Mouse (Mus musculus): ENCODE measurements at regions not wholly inside any gene's neighbourhood (a gene's known extent, or its start where the extent isn't known, plus 50 kb on each side); places are given as distances from the start of the nearest gene placed in this dataset.

DNA sequence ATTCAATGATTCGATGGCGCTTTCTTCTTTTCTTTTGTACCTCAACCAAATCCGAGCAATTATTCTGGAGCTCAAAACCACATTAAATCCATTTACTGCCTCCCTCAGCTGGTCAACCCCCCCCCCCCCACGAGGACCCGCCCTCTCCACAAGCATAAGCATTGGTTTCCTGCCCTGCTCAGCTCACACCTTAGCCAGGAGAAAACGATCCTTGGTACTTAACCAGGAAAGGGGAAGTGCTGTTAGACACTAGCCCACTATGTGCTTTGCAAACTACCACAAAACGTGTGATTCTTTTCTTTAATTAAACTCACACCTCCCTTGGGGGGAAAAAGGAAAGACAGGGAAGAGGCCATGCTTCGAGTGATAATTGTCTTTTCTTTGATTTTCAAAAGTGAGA is 169.8 kb downstream of the Arrdc4 start:
- DNase-seq: no peak

DNA sequence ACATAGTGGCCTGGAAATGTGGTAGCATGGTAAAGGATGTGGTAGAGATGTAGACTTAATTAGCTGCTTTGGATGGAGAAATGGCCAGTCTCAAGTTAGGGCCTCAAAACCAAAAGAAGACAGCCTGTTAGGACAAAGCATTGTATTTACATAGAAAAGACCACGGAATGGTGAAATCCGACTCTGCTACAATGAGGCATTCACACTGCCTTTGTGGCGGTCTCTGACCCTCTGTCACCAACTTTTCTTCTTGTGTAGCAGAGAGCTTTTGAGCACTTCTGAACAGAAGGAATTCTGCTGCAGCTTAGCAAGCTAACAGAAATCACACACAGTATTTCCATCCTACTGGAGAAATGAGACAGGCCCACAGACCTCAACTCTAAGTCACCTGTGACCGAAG is 177.7 kb downstream of the Arrdc4 start:
- DNase-seq: no peak

DNA sequence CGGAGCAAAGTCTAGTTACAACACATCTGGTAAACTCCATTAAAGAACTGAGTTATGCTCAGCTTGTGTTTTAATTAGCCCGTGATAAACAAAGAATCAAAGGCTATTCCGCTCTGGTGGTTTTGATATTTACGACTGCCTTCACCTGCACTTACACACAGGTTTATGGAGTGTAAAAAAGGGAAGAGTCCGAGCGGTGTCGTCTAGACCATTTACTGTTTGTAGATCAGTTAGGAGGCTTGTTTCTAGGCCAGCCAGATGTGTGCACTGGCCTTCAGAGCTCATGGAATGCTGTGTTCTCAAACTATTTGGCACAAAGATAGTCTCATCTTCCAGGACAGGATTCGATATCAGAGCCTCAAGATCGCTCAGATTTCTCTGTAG is 180.9 kb downstream of the Arrdc4 start:
- DNase-seq: no peak

DNA sequence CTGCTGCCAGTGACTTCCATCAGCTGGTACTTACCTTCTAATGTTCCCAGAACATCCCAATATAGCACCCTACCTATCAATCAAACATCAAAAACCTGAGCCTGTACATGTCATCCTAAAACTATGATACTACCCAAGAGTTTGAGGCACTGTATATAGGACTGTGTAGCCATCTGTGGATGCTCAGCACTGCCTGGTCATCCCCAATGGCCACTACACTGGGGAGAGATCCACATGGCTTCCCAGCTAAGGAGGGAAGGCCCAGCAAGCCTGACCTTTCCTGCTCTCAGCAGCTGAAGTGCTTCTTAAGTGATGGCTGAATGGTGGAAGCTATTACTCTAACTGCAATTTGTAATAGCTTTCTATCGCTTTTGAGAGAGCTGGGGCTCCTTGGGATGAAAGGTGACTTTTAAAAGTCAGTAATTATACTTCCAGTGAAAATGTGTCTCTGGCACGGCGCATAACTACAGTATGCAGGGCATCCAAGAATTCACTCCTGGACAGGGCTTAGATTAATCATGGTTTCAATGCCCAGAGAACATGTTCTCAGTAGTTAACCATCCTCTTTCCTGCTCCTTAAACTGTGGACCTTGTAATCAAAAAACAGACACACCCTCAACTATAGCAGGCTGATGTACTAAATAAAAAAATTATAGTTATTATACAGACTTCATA is 181.5 kb downstream of the Arrdc4 start:
- no peak for DNase-seq

DNA sequence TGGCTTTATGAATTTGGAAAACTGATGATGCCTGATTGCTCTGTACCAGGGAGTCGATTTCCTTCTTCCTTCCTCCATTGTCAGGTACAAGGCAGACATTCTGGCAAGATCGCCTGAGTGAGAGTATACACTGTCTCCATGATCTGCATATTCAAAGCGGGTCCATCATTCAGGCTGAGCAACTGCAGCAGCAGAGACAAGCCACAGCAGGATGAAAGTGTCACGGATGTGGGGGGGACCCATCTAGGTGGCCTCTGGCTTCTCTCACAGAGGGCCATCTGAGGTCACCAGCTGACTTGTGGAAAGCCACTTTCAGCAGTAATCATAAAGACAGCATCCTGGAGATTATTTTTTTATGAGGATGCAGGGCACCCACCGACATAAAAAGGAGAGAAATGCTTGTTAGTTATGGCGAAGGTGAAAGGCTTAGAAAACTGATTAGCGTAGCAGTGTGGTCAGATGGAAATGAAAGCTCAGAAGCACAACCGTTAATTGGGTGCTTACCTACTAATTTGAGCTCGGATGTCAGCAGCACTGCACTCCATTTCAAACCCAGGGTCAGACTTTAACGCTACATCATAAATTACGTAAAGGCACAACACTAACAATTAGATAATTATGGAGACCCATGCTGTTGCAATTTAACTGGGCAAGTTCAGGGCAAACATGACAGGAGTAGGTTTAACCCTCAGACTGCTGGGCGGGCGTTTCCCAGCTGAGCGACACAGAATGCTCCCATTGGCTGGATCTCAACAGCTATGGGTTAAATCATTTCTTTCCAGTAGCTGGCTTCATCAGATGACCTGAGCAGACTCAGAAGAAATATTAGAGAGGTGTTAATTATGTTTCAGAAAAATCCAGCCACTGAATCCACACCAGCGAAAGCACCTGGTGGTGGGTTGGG is 189.3 kb downstream of the Arrdc4 start:
- no peak for DNase-seq

DNA sequence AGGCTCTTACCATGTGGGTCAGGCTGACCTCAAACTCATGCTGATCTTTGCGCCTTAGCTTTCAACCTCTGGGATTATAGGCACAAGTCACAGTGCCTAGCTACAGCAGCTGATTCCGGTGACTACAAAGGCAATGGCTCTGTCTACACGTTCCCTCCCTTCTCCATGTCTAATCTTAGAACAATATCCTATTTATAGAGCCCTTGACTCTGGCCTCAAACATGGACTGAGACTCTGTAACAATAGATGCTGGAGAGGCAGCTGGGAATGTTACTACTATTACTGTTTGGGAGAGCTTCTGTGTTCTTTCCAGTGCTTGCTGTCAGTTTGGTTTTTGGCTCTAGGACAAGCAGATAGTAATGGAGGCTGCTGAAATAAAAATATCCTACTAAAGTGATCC is 198.7 kb downstream of the Arrdc4 start:
- DNase-seq: no peak

DNA sequence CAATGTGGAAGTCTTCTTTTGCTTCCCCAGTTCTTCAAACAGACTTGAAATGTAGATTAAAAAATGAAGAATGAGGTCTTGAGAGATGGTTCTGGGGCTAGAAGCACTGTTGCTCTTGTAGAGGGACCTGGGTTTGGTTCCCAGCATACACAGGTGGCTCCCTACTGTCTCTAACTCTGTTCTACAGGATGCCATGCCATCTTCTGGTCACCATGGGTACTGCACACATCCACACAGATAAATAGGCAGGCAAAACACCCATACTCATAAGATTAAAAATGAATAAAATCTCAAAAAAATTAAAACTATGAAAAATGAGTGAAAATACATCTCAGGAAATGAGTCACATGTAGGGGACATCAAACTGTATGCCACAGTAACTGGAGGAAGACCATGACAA is 200.9 kb downstream of the Arrdc4 start:
- no peak for DNase-seq

DNA sequence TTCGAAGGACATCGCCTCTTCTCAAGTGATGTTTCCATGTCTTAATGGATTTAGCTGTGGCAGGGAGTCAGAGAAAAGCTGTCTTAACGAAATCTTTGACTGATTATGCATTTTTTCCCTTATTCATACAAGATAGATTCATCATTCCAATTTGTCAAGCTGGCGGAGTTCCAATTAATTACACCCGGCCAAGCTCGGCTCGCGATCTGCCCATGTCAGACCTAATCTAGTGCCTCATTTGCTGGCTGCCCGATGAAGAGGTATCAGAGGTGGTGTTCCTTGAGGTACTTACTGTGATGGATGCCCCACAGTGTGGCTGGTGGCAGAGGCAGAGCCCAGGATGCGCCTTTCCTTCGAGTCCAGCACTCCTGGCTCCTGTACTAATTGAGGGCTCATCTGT is 204.9 kb downstream of the Arrdc4 start:
- DNase-seq: no peak

DNA sequence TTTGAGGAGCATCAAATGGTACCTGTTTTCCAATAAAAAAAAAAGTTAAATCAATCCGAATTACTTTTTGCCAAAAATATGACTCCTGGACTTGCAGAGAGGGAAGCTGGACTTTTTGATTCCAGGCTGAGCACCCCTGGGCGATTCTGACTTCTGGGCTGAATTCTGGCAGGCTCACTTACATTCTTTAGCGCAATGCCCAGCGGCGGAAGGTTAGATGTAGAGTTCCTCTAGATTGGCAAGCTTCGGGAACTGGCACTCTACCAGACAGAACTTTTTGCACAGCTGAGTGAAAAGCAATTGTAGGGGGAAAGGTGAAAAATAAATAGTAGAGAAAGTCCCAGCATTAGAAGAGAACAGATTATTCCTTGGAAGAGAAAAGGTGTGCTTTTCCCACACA is 235.5 kb downstream of the Fam169b start:
- DNase-seq: no peak

DNA sequence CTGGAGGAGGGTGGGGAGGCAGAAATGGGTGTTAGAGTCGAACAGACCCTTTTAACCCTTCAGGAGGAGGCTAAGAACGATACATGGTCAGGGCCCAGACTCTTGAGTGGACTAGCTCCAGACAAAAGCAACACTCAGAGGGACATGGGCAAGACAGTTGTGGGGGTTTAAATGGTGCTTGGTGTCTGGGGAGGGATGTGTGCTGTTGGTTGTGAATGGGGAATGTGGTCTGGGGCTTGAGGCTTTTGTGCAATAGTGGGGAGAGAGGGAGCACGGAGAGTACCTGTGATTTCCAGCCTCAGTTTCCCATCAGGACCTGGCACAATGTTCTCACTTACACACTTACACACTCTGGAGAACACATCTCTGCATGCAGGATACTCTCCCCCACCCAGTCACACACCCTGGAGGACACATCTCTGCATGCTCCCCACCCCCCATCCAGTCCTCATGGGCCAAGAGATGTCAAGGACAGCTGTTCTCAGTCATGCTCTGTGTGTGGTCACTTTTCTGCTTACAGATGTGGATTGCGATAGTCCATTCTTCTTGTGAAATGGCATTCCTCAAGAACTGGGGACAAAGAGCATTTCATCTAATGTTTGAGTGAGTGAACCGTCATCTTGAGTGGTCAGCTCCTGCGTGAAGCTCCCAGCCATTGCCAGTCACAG is 217.6 kb downstream of the Fam169b start:
- no peak for DNase-seq

DNA sequence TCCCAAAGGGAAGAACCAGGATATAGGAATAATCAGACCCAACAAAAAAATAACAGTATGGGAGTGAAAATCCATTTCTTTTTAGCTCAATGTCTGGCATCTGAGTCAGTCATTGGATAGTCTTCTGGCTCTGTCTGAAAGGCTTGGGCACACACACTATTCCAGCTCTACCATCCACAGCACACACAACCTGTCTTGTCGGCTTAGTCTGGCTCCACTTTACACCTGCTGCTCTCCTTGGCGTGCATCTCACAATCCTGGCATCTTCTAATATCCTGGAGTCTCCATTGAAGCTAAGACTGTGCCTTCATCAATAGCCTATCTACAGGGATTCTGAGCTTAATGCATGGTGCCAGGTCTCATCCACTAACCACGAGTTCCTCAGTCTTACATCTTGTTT is 213.0 kb downstream of the Fam169b start:
- DNase-seq: no peak

DNA sequence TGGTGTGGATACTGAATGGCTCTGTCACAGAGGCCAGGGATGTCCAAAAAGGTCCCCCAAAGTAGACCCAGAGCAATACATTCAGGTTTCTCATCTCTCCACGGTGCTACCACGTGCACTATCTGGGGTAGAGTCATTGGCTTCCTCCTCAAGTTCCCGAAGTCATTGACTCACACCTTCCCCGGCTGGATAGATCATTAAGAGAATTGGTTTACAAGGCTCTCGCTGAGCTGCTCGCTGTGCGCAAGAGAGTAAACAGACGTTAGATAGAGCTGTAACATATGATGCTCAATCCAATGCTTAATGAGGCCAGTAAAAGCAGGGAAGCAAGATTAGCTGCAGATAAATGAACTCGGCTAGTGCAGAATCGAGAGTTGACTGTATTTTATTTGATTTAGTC is 208.9 kb downstream of the Fam169b start:
- DNase-seq: no peak

DNA sequence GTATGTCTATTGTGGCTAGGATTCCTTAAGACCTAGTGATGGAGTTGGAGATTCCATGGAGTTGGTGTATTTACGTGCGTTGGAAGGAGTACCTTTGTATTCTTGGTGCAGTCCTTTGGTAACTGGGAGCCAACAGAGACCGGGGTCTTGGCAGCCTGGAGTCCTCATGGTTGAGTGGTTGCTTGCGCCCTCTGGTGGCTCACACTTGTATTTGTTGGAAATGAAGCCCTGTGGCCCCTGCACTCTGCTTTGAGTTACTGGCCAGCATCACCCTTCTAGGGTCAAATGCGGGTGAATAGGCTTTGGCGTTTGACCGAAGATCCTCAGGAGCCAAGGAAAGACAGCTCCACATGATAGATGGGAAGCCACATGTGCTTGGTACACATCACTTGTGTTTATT is 207.1 kb downstream of the Fam169b start:
- peak; percentile 29 for DNase-seq

DNA sequence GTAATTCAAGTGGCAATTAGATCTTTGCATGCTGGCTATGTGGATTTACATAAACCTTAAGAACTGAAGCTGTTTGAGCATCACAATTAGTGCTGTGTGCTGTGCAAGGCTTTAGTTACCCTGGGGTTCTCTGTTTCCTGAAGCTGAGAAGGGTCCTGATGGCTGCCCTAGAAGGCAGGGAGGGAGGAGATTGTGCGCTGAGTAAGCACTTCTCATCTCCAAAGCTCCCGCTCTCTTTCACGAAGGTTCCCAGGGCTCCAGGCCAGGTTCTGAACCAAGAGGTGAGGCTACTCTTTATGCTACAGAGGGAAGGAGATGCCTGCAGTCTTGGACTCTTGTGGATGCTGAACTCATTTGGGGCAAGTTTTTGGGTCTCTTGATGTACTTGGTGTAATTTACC is 206.7 kb downstream of the Fam169b start:
- no peak for DNase-seq

DNA sequence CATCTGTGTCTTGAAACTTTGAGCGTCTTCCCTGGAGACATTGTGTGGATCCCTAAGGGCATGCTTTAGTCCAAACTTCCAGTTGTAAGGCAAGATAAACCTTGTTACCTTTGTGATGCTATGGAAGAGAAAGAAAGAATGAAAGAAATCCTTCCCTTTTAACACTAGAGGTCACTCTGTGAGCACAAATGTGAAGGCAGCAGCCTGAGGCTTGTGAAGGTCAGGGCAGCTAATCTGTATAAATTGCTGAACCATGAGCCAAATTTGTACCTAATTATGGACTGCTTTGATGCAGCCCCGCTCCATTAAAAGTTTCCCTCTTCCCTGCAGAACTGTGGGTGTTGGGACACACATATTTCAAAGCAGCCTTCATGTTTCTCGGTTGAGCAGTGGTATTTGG is 204.4 kb downstream of the Fam169b start:
- no peak for DNase-seq

DNA sequence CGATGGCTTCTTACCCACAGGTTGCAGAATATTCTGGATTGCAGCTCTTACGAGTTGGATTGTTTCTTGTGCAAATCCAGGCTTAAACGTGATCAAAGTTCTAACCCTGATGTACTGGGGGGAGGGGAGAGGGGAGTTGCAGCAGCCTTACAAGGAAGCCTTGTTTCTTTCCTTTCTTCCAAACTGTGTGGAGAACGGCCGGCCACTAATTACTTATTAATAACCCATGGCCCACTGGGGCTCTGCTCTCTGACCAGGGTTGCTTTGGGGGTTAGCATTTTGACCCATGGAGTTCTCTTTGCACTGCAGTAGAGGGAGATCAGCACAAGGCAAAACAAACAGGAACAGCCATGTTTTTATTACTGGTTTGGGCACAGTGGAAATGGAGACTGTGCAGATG is 199.2 kb downstream of the Fam169b start:
- no peak for DNase-seq

DNA sequence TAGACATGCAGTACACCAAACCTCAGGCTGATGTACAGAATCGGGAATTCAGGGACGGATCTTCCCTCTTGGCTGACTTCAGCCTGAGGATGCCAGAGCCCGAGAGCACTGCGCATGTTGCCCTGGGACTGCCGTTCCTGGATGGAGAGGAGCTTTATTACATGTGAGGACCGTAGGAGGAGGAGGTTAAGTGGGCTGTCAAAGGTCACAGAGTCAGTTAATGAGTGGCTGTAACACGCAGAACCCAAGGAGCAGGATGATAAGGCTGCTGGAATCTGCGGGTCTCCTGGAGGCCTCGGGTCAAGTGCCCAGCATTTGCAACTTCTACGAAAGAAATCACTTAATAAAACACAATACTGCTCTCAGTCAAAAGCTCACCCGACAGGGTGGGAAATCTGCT is 197.3 kb downstream of the Fam169b start:
- no peak for DNase-seq

DNA sequence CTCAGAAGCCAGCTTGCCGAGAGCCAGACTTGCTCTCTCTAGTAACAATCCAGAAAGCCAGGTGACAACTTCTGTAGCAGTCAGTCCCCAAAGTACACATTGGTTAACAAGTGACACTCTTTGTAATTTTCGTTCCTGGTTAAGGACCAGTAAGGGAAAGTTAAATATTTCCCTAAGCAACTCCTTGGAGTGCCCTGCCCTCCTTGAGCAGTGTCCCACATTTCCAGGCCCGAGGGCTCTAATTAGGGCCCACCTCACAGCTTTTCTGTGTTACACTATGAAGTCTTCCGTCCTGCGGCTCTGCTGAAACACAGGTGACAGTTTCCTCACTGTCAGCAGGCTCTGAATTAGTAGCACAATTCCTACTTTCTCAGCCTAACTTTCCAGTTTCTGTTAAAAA is 194.9 kb downstream of the Fam169b start:
- no peak for DNase-seq

DNA sequence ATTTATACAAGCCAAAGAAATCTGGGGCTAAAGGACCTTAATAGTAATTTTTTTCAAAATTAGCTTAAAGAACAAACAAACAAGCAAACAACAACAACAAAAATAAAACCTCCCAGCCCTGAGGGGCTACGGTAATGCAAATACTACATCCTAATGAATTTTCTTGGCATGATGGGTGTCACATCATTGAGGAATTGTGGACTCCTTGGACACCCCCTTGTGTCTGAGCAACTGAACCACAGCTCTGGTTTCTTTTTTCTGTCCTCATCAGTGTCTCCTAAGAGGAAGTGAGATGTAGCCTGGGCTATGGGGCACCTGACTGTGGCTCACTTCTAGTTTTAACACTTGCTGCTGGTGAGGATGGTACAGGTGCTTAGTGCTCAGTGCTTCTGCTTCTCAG is 184.2 kb downstream of the Fam169b start:
- DNase-seq: no peak

DNA sequence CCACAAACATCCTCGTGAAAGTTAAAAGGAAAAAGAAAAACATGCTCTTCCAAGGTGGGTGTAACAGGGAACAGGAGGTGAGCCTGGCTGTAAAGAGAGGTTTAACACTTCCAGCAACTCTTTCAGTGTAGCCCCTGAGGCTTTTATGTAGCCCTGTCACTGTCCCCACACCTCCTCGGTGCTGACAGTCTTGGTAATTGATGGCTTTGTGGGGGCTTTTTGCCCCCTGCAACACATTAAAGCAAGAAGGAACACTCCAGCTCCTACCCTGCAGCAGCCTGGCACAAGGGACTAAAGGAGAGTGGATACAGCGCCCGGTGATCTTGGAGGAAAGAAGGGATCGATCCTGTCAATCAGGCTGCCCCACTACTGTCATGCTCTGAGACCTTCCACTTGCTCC is 181.8 kb downstream of the Fam169b start:
- DNase-seq: no peak

DNA sequence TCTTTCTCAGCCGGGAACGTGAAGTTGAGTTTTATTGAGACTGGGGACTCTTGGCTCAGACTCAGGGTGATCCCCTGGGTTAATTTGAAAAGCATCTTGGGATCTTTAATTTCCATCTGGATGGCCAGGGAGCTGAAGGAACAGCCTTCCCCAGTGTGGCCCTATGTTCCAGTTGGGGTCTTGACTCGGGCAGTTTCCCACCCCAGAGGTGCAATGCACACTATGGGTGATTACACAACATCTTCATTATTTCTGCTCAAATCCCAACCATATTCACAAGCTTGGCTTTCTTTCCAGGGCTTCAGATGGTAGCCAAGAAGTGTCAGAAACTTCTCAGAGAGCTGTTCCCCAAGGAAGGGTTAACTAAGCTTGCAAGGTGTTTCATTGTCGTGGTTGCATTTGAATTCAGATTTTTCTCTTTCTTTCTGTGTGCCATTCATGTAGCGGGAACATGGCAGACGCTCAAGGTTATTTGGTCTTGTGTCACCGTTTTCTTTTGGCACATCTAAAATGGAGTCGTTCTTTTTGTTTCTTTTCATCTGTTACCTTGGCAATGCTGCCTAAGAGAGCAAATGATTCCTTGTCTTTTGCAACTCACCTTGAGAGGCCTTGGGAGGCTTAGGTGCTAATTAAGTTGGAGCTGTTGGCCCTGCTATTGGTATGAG is 179.5 kb downstream of the Fam169b start:
- DNase-seq: no peak

DNA sequence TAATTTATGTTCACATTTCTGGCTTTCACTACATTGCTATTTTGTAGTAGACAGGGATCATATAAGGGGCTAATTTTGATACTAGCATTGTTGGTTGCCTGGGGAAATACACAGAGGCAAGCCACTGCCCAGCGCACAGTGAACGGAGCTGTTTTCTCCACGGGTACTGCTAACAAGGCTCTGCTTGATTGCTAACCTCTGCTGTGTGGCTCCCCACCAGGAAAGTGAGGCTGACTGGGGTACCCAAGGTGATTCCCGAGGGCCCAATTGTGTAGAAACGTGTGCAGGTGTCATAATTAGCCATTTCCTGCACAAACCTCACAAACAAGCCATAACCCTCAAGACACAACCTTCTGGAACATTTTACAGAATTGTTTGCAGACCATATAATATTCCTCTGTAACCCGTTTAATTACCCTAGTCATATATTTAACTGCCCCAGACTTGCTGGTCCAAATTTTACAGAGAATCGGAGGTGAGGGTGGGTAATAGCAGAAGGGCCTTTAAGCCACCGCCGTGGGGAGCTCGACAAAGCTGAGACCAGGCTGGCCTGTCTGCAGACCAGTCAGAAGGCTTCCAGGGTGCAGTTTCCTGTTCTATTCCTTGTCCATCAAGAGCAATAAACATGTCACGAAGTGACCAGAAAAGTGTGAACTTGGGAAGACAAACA is 170.9 kb downstream of the Fam169b start:
- no peak for DNase-seq
